Mouse (Mus musculus) right cerebral cortex, postnatal 25 days (tissue): Measurements from ENCODE around the gene Tmco1.

Source experiments
- DNase-seq: peaks from one replicate; pipeline ENCODE4 v3.0.0; 2022

Gene Tmco1

GRCm38 (mm10) chr1:167284258-167284836 lies 23.8 kb upstream of the Tmco1 start:
- no peak for DNase-seq

GRCm38 (mm10) chr1:167284837-167285319 lies 23.3 kb upstream of the Tmco1 start:
- peak; percentile 79 for DNase-seq

- no peak for DNase-seq
Measured at GRCm38 (mm10) chr1:167285320-167285355, 23.0 kb upstream of the Tmco1 start, which contains the start of gene Uck2. Uck2 (minus strand) TSS chr1:167285320.

GRCm38 (mm10) chr1:167285356-167285755 lies 22.8 kb upstream of the Tmco1 start:
- no peak for DNase-seq

GRCm38 (mm10) chr1:167287156-167287555 lies 21.0 kb upstream of the Tmco1 start:
- DNase-seq = no peak

- no peak for DNase-seq
Measured at GRCm38 (mm10) chr1:167288665-167289538, 19.3 kb upstream of the Tmco1 start.

- DNase-seq = no peak
Measured at GRCm38 (mm10) chr1:167289567-167290262, 18.5 kb upstream of the Tmco1 start.

GRCm38 (mm10) chr1:167290263-167290592 lies 17.9 kb upstream of the Tmco1 start:
- no peak for DNase-seq

- no peak for DNase-seq
Measured at GRCm38 (mm10) chr1:167291610-167292009, 16.6 kb upstream of the Tmco1 start.

- DNase-seq = no peak
Measured at GRCm38 (mm10) chr1:167292447-167292846, 15.7 kb upstream of the Tmco1 start.

GRCm38 (mm10) chr1:167295679-167296402 lies 12.3 kb upstream of the Tmco1 start:
- no peak for DNase-seq

- no peak for DNase-seq
Measured at GRCm38 (mm10) chr1:167300122-167300521, 8.1 kb upstream of the Tmco1 start.

GRCm38 (mm10) chr1:167305501-167306137 lies 2.6 kb upstream of the Tmco1 start:
- DNase-seq = no peak

- peak; percentile 23 for DNase-seq
Measured at GRCm38 (mm10) chr1:167306451-167307240, 1.5 kb upstream of the Tmco1 start.

- DNase-seq = no peak
Measured at GRCm38 (mm10) chr1:167307674-167308073, 504 bp upstream of the Tmco1 start.

GRCm38 (mm10) chr1:167312367-167312766 lies 4.2 kb downstream of the Tmco1 start:
- no peak for DNase-seq

GRCm38 (mm10) chr1:167313220-167313619 lies 5.0 kb downstream of the Tmco1 start:
- DNase-seq = no peak

- no peak for DNase-seq
Measured at GRCm38 (mm10) chr1:167321691-167322090, 13.5 kb downstream of the Tmco1 start.

- no peak for DNase-seq
Measured at GRCm38 (mm10) chr1:167328776-167329175, 20.6 kb downstream of the Tmco1 start.

- DNase-seq = no peak
Measured at GRCm38 (mm10) chr1:167331106-167331505, 22.9 kb downstream of the Tmco1 start.

GRCm38 (mm10) chr1:167336398-167336797 lies 28.2 kb downstream of the Tmco1 start:
- no peak for DNase-seq

GRCm38 (mm10) chr1:167337463-167338095 lies 29.4 kb downstream of the Tmco1 start:
- DNase-seq = peak; percentile 86
